Mouse (Mus musculus): ENCODE measurements at regions not wholly inside any gene's neighbourhood (a gene's known extent, or its start where the extent isn't known, plus 50 kb on each side); places are given as distances from the start of the nearest gene placed in this dataset.

DNA sequence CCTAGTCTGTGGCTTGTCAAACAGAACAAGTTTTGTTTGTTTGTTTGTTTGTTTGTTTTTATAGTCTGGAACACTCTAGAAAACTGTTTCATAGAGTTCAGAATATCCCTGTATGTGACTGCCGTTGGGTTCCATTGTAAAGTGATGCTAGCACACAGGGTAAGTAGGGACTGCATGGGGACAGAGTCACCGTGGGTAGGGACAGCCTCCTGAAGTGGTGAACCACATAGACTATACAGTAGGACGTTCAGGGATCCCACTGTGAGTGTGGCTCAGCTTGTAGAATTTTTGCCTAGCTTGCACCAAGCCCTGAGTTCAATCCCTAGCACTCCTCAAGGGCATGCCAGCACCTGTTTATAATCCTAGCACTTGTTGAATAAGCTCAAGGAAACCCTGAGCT lies 253.1 kb downstream of the Ankrd50 start:
- no peaks in the 10 kb centered on the region for H3K9me3 ChIP-seq (ENCODE audit: control insufficient read depth)
- H3K4me1 ChIP-seq (replicated peaks; ENCODE audit: control insufficient read depth, insufficient read depth, low read length) = no peaks in the 10 kb centered on the region
- H3K27me3 ChIP-seq (replicated peaks; ENCODE audit: control insufficient read depth, insufficient read depth, low read length) = no peaks in the 10 kb centered on the region
- no peak overlapping the region for H3K4me3 ChIP-seq (ENCODE audit: low read depth, low read length)
- WGBS = 78% methylated on average over 3 of the region's 3 CpGs
- no peak overlapping the region for H3K9ac ChIP-seq (ENCODE audit: low read depth, low read length)
- H3K27ac ChIP-seq (ENCODE audit: low read depth, low read length) = no peak overlapping the region
- H3K4me2 ChIP-seq (replicated peaks; ENCODE audit: low read depth) = no peak overlapping the region
- TF ChIP-seq CTCF (IDR thresholded peaks at IDR 0.05; ENCODE audit: low read depth) = no peak
- no peak for ATAC-seq
- H3K36me3 ChIP-seq (ENCODE audit: control insufficient read depth, insufficient read depth) = no peaks in the 10 kb centered on the region

DNA sequence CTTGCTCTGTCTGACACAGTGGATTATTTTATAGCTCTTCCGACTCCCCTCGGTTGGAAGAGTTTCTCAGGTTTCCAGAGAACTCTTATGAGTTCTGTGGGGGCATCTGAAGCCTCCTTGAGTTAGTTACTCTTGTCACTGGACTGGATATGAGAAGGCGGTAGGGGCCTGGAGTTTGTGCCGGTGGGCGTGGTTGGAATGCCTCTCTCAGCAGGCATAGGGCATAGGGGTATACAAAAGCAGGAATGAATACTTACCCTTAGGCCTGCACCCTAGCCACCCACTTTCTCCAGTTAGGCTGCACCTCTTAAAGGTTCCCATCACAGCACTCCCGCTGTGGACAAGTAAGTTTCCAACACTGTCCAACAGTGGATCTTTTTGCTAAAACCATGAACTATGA lies 253.8 kb downstream of the Ankrd50 start:
- no peak for TF ChIP-seq CTCF (IDR thresholded peaks at IDR 0.05; ENCODE audit: low read depth)
- H3K4me1 ChIP-seq (replicated peaks; ENCODE audit: control insufficient read depth, insufficient read depth, low read length) = no peaks in the 10 kb centered on the region
- H3K27me3 ChIP-seq (replicated peaks; ENCODE audit: control insufficient read depth, insufficient read depth, low read length) = no peaks in the 10 kb centered on the region
- 88% methylated on average over 6 of the region's 6 CpGs for WGBS
- H3K4me3 ChIP-seq (ENCODE audit: low read depth, low read length) = no peak overlapping the region
- no peak for ATAC-seq
- H3K4me2 ChIP-seq (replicated peaks; ENCODE audit: low read depth) = no peak overlapping the region
- no peak overlapping the region for H3K9ac ChIP-seq (ENCODE audit: low read depth, low read length)
- no peaks in the 10 kb centered on the region for H3K9me3 ChIP-seq (ENCODE audit: control insufficient read depth)
- H3K27ac ChIP-seq (ENCODE audit: low read depth, low read length) = no peak overlapping the region
- no peaks in the 10 kb centered on the region for H3K36me3 ChIP-seq (ENCODE audit: control insufficient read depth, insufficient read depth)

DNA sequence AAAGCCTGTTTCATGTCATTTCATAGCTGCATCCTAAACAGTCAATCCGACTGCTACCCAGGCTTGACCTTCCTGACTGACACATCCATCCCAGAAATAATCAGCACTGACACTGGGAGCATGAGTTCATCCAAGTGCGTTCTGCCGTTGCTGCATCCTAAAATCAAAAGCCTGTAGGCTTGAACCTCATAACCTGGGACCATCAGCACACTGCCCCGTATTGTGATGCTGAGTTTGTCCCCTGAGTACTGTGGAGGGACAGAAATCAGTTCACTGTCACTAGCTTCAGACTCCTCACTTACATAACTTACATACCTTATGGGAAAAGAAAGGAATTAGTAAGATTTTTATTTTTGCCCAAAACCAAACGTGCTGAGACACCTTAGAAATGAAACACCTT lies 255.0 kb downstream of the Ankrd50 start:
- no peak for ATAC-seq
- no peak for TF ChIP-seq CTCF (IDR thresholded peaks at IDR 0.05; ENCODE audit: low read depth)
- H3K9ac ChIP-seq (ENCODE audit: low read depth, low read length) = no peak overlapping the region
- no peak overlapping the region for H3K4me3 ChIP-seq (ENCODE audit: low read depth, low read length)
- H3K9me3 ChIP-seq (ENCODE audit: control insufficient read depth) = no peaks in the 10 kb centered on the region
- no peaks in the 10 kb centered on the region for H3K27me3 ChIP-seq (replicated peaks; ENCODE audit: control insufficient read depth, insufficient read depth, low read length)
- no peaks in the 10 kb centered on the region for H3K4me1 ChIP-seq (replicated peaks; ENCODE audit: control insufficient read depth, insufficient read depth, low read length)
- no peak overlapping the region for H3K4me2 ChIP-seq (replicated peaks; ENCODE audit: low read depth)
- 69% methylated on average over 5 of the region's 5 CpGs for WGBS
- no peaks in the 10 kb centered on the region for H3K36me3 ChIP-seq (ENCODE audit: control insufficient read depth, insufficient read depth)
- no peak overlapping the region for H3K27ac ChIP-seq (ENCODE audit: low read depth, low read length)

DNA sequence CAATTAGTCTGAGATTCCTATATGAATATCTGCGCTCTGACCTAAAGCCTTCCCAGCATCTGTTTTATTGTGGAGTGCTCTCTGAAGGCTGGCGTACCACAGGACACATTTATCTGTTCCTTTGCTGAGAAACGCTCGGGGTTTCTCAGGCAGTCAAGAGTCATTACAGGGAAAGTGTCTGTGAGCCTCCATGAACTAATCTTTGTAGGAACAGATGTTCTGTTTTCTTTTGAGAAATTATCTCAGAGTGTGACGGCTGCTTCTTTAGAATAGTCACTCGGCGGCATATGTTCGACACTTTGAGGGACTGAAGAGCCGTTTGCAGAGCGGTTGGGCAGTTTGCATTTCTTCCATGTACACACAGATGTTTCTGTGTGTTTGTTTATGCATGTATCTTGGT lies 255.6 kb downstream of the Ankrd50 start:
- Histone ChIP-seq H3K36me3 (ENCODE audit: control insufficient read depth, insufficient read depth) (no peaks in the 10 kb centered on the region), H3K4me1 (replicated peaks; ENCODE audit: control insufficient read depth, insufficient read depth, low read length) (no peaks in the 10 kb centered on the region), H3K4me3 (ENCODE audit: low read depth, low read length) (no peak overlapping the region), H3K27me3 (replicated peaks; ENCODE audit: control insufficient read depth, insufficient read depth, low read length) (no peaks in the 10 kb centered on the region), H3K27ac (ENCODE audit: low read depth, low read length) (no peak overlapping the region), H3K4me2 (replicated peaks; ENCODE audit: low read depth) (no peak overlapping the region), H3K9ac (ENCODE audit: low read depth, low read length) (no peak overlapping the region), H3K9me3 (ENCODE audit: control insufficient read depth) (no peaks in the 10 kb centered on the region)
- no peak for ATAC-seq
- WGBS = 54% methylated on average over 10 of the region's 10 CpGs
- TF ChIP-seq CTCF (IDR thresholded peaks at IDR 0.05; ENCODE audit: low read depth) = no peak

DNA sequence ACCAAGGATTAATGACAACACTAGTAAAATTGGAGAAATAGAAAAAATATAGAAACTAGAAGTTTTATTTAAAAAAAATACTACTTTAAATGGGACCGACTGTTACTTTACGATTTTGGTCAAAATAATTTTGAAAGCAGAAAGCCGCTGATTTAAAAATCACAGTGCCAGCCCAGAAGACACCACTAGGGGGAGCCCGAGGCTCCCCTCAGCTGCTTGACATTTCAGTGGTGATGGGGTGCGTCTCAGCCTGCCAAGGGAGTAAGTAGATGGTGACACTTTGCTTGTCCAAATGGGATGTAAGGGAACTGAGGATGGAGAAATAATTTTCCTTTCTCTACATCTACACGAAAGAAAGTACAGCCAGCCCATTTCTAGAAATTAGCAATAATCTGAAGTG lies 257.0 kb downstream of the Ankrd50 start:
- Histone ChIP-seq H3K9me3 (ENCODE audit: control insufficient read depth) (no peaks in the 10 kb centered on the region), H3K9ac (ENCODE audit: low read depth, low read length) (no peak overlapping the region), H3K4me1 (replicated peaks; ENCODE audit: control insufficient read depth, insufficient read depth, low read length) (no peaks in the 10 kb centered on the region), H3K4me2 (replicated peaks; ENCODE audit: low read depth) (no peak overlapping the region), H3K36me3 (ENCODE audit: control insufficient read depth, insufficient read depth) (no peaks in the 10 kb centered on the region), H3K27me3 (replicated peaks; ENCODE audit: control insufficient read depth, insufficient read depth, low read length) (no peaks in the 10 kb centered on the region), H3K4me3 (ENCODE audit: low read depth, low read length) (no peak overlapping the region), H3K27ac (ENCODE audit: low read depth, low read length) (no peak overlapping the region)
- ATAC-seq = no peak
- peak; percentile 86 for TF ChIP-seq CTCF (IDR thresholded peaks at IDR 0.05; ENCODE audit: low read depth)
- 22% methylated on average over 6 of the region's 6 CpGs for WGBS

DNA sequence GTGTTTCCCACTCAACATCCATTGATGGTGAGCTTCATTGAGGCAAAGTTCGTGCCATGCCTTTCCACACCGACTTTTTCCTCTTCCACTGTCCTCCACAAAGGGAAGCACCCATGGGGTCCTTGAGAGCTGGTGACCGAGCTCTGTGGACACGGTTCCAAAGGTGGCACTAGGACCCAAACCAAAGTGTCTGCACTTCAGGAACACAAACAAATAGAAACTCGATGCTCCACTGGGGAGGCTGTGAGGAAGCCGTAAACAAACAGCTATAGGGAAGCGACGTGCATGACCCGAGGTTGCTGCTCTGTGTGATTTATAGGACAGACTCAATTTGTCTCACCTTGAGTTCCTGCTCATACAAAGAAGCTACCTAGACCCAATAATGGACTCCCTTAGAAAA lies 257.5 kb downstream of the Ankrd50 start:
- Histone ChIP-seq H3K36me3 (ENCODE audit: control insufficient read depth, insufficient read depth) (no peaks in the 10 kb centered on the region), H3K4me1 (replicated peaks; ENCODE audit: control insufficient read depth, insufficient read depth, low read length) (no peaks in the 10 kb centered on the region)

DNA sequence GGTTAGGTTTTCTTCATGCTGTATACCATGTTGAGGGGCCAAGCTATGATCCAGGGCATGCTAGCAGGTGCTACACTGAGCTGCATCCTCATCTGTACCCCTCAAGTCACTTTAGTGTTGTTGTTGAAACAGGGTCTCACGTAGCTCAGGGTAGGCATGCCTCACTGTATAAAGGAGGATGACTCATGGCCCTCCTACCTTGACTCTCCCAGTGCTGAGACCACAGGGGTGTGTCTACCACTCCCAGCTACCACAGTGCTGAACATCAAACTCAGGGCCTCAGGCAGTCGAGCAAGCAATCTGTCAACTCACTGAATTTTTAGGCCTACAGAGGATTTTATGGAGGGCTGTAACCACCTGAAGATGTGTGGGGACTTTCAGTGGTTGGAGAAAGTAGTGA lies 258.5 kb downstream of the Ankrd50 start:
- ATAC-seq = no peak
- Histone ChIP-seq H3K36me3 (ENCODE audit: control insufficient read depth, insufficient read depth) (no peaks in the 10 kb centered on the region), H3K4me2 (replicated peaks; ENCODE audit: low read depth) (no peak overlapping the region), H3K27me3 (replicated peaks; ENCODE audit: control insufficient read depth, insufficient read depth, low read length) (no peaks in the 10 kb centered on the region), H3K9ac (ENCODE audit: low read depth, low read length) (no peak overlapping the region), H3K4me3 (ENCODE audit: low read depth, low read length) (no peak overlapping the region), H3K27ac (ENCODE audit: low read depth, low read length) (no peak overlapping the region), H3K4me1 (replicated peaks; ENCODE audit: control insufficient read depth, insufficient read depth, low read length) (no peaks in the 10 kb centered on the region), H3K9me3 (ENCODE audit: control insufficient read depth) (no peaks in the 10 kb centered on the region)
- WGBS = 42% methylated on average over 2 of the region's 2 CpGs
- TF ChIP-seq CTCF (IDR thresholded peaks at IDR 0.05; ENCODE audit: low read depth) = no peak

More for the DNA sequence above, 257.5 kb downstream of the Ankrd50 start:
- Histone ChIP-seq H3K4me2 (replicated peaks; ENCODE audit: low read depth) (no peak overlapping the region), H3K27ac (ENCODE audit: low read depth, low read length) (no peak overlapping the region), H3K9me3 (ENCODE audit: control insufficient read depth) (no peaks in the 10 kb centered on the region), H3K9ac (ENCODE audit: low read depth, low read length) (no peak overlapping the region), H3K27me3 (replicated peaks; ENCODE audit: control insufficient read depth, insufficient read depth, low read length) (no peaks in the 10 kb centered on the region), H3K4me3 (ENCODE audit: low read depth, low read length) (no peak overlapping the region)
- WGBS = 65% methylated on average over 9 of the region's 9 CpGs
- TF ChIP-seq CTCF (IDR thresholded peaks at IDR 0.05; ENCODE audit: low read depth) = no peak
- no peak for ATAC-seq
